Comparison of ENCODE assay signal across 15 mouse cellular contexts in genomic region chr2:128468323-128468722, GRCm38 (mm10).
"Had no signal": no experiment of that assay in that cellular context is flagged by ENCODE, and none has a peak within 500 bp of the region (broad histone marks: within the 10 kb centered on the region; RNA-seq: fewer than 3 reads in every experiment).

No protein-coding gene starts in this region.

- ATAC-seq: midbrain, embryonic 13.5 days; midbrain, embryonic 15.5 days had no signal

- DNase-seq: lung, adult 2 months; lung, postnatal 14 days; lung, postnatal 36 days; right cerebral cortex, postnatal 14 days; thymus, adult 2 months; thymus, postnatal 25 days; thymus, postnatal 4 days had no signal

- H3K27me3 ChIP-seq: lung, embryonic 15.5 days; midbrain, embryonic 13.5 days; midbrain, embryonic 15.5 days; neural tube, embryonic 12.5 days; stomach, embryonic 15.5 days had no signal

- H3K4me2 ChIP-seq: lung, embryonic 15.5 days; midbrain, embryonic 11.5 days; midbrain, embryonic 13.5 days; midbrain, embryonic 15.5 days; neural tube, embryonic 12.5 days; stomach, embryonic 15.5 days had no signal

- H3K27ac ChIP-seq: lung, embryonic 15.5 days; midbrain, embryonic 13.5 days; midbrain, embryonic 15.5 days; neural tube, embryonic 12.5 days; stomach, embryonic 15.5 days; stomach, postnatal 0 days had no signal

- H3K36me3 ChIP-seq: lung, embryonic 15.5 days; midbrain, embryonic 13.5 days; midbrain, embryonic 15.5 days; neural tube, embryonic 12.5 days; stomach, embryonic 15.5 days had no signal

- H3K9me3 ChIP-seq: lung, embryonic 15.5 days; megakaryocyte, embryonic 14.5 days; midbrain, embryonic 13.5 days; midbrain, embryonic 15.5 days; neural tube, embryonic 12.5 days; stomach, embryonic 15.5 days had no signal

- H3K9ac ChIP-seq: lung, embryonic 15.5 days; midbrain, embryonic 13.5 days; midbrain, embryonic 15.5 days; neural tube, embryonic 12.5 days; stomach, embryonic 15.5 days had no signal

- H3K4me1 ChIP-seq: midbrain, embryonic 13.5 days; midbrain, embryonic 15.5 days had no signal

- H3K4me3 ChIP-seq: lung, embryonic 15.5 days; megakaryocyte, embryonic 14.5 days; midbrain, embryonic 13.5 days; midbrain, embryonic 15.5 days; neural tube, embryonic 12.5 days; stomach, embryonic 15.5 days had no signal
